Mouse (Mus musculus) heart, embryonic 11.5 days (tissue): ENCODE measurements around the gene Papln. TPM values are rescaled to one million over a fixed set of nuclear protein-coding genes. Genes with fewer than 3 reads are reported as not detected.

ENCODE experiments used
- ATAC-seq: fragments of 200-750 bp; cut with Nextera tagmentation; replicated peaks from 2 replicates; pipeline ENCODE4 v1.8.0; 2017; ENCODE audit warnings: moderate library complexity; ENCODE audit not compliant: insufficient number of reproducible peaks, low FRiP score, low TSS enrichment
- H3K27ac ChIP-seq: fragments of 300-500 bp; sonication (generic); 2 replicates; pipeline ENCODE4 v1.5.1; 2014; ENCODE audit warnings: mild to moderate bottlenecking, low read depth, low read length
- H3K27me3 ChIP-seq: fragments of 300-500 bp; sonication (generic); 2 replicates; pipeline ENCODE4 v1.6.1; 2014; ENCODE audit warnings: mild to moderate bottlenecking, low read length, mixed read lengths; ENCODE audit not compliant: control insufficient read depth, insufficient read depth
- H3K36me3 ChIP-seq: fragments of 300-500 bp; sonication (generic); 2 replicates; pipeline ENCODE4 v1.6.1; 2014; ENCODE audit warnings: mild to moderate bottlenecking, low read length, moderate library complexity, mixed read lengths; ENCODE audit not compliant: control insufficient read depth, insufficient read depth
- H3K4me1 ChIP-seq: fragments of 300-500 bp; sonication (generic); 2 replicates; pipeline ENCODE4 v1.6.1; 2014; ENCODE audit warnings: low read length; ENCODE audit not compliant: control insufficient read depth, insufficient read depth
- H3K4me2 ChIP-seq: fragments of 300-500 bp; sonication (generic); 2 replicates; pipeline ENCODE4 v1.6.1; 2014; ENCODE audit warnings: mild to moderate bottlenecking, moderate library complexity
- H3K4me3 ChIP-seq: fragments of 300-500 bp; sonication (generic); 2 replicates; pipeline ENCODE4 v1.5.1; 2014; ENCODE audit warnings: low read depth, low read length
- H3K9ac ChIP-seq: fragments of 300-500 bp; sonication (generic); 2 replicates; pipeline ENCODE4 v1.6.1; 2014; ENCODE audit warnings: mild to moderate bottlenecking, low read depth, low read length, moderate library complexity
- H3K9me3 ChIP-seq: fragments of 300-500 bp; sonication (generic); replicated peaks from 2 replicates; pipeline ENCODE4 v1.6.1; 2016; ENCODE audit warnings: low read length; ENCODE audit not compliant: control insufficient read depth
- WGBS: fragments of 180-500 bp; shearing (Covaris S2); extraction: QIAGEN DNeasy Blood & Tissue Kit; methylation state at CpG from one replicate; pipeline ENCODE4 v1.1.7; 2014; ENCODE audit not compliant: insufficient replicate concordance; 5-methylcytosine and 5-hydroxymethylcytosine counted together
- polyA plus RNA-seq: library from polyadenylated mRNA; unstranded; fragments of >200 nt; fragmentation: Nextera tagmentation; extraction: Ambion mirVana; gene quantifications from 2 replicates; pipeline ENCODE4 v1.2.1, GENCODE M21; 2014

Papln gene
- polyA plus RNA-seq, 1 experiment from 2014 or later, result 0.10 TPM

- Histone ChIP-seq H3K9me3 (no peaks in the 10 kb centered on the region), H3K36me3 (no peaks in the 10 kb centered on the region)
- ATAC-seq, result no peak
Observed at GRCm38 (mm10) chr12:83760201-83760600, 3.2 kb upstream of the Papln start.

GRCm38 (mm10) chr12:83762706-83763105 is 728 bp upstream of the Papln start:
- Histone ChIP-seq H3K9me3 (no peaks in the 10 kb centered on the region), H3K27me3 (peaks cover 8% of the 10 kb centered on the region), H3K9ac (no peak overlapping the region), H3K4me3 (no peak overlapping the region), H3K4me2 (no peak overlapping the region), H3K36me3 (no peaks in the 10 kb centered on the region), H3K4me1 (peaks cover 16% of the 10 kb centered on the region), H3K27ac (no peak overlapping the region)
- WGBS, result 45% methylated on average over 4 of the region's 4 CpGs
- no peak for ATAC-seq

More at GRCm38 (mm10) chr12:83760201-83760600, 3.2 kb upstream of the Papln start:
- 80% methylated on average over 2 of the region's 2 CpGs for WGBS
- H3K4me1 ChIP-seq, result peaks cover 16% of the 10 kb centered on the region
- H3K4me3 ChIP-seq, result no peak overlapping the region
- H3K4me2 ChIP-seq, result no peak overlapping the region
- no peak overlapping the region for H3K27ac ChIP-seq
- peaks cover 5% of the 10 kb centered on the region; the same call in 1 of the 2 replicates for H3K27me3 ChIP-seq
- no peak overlapping the region for H3K9ac ChIP-seq

- H3K9ac ChIP-seq, result peak overlapping the region; percentile 60; the same call in 1 of the 2 replicates
- H3K9me3 ChIP-seq, result no peaks in the 10 kb centered on the region
- H3K27me3 ChIP-seq, result peaks cover 8% of the 10 kb centered on the region
- H3K27ac ChIP-seq, result no peak overlapping the region
- no peak for ATAC-seq
- peak overlapping the region; percentile 43 for H3K4me3 ChIP-seq
- 4% methylated on average over 14 of the region's 14 CpGs for WGBS
- H3K36me3 ChIP-seq, result no peaks in the 10 kb centered on the region
- H3K4me2 ChIP-seq, result peak overlapping the region; percentile 85
- peaks cover 16% of the 10 kb centered on the region for H3K4me1 ChIP-seq
Observed at GRCm38 (mm10) chr12:83764044-83764365, 571 bp downstream of the Papln start.

- H3K27ac ChIP-seq, result no peak overlapping the region
- no peak overlapping the region for H3K9ac ChIP-seq
- H3K4me1 ChIP-seq, result peaks cover 16% of the 10 kb centered on the region
- no peaks in the 10 kb centered on the region for H3K36me3 ChIP-seq
- peak overlapping the region; percentile 85; the same call in 1 of the 2 replicates for H3K4me2 ChIP-seq
- WGBS, result 76% methylated on average over 10 of the region's 10 CpGs
- ATAC-seq, result no peak
- no peak overlapping the region for H3K4me3 ChIP-seq
- H3K9me3 ChIP-seq, result no peaks in the 10 kb centered on the region
- H3K27me3 ChIP-seq, result peaks cover 8% of the 10 kb centered on the region
Observed at GRCm38 (mm10) chr12:83764519-83764918, 1.1 kb downstream of the Papln start.

GRCm38 (mm10) chr12:83765965-83766603 is 2.6 kb downstream of the Papln start:
- Histone ChIP-seq H3K27me3 (peaks cover 10% of the 10 kb centered on the region), H3K4me3 (no peak overlapping the region), H3K36me3 (no peaks in the 10 kb centered on the region), H3K27ac (no peak overlapping the region), H3K9me3 (no peaks in the 10 kb centered on the region), H3K4me1 (peaks cover 23% of the 10 kb centered on the region), H3K9ac (no peak overlapping the region), H3K4me2 (no peak overlapping the region)
- no peak for ATAC-seq
- WGBS, result 68% methylated on average over 13 of the region's 13 CpGs

GRCm38 (mm10) chr12:83767833-83768232 is 4.4 kb downstream of the Papln start:
- no peak for ATAC-seq
- no peak overlapping the region for H3K9ac ChIP-seq
- H3K4me2 ChIP-seq, result no peak overlapping the region
- H3K27me3 ChIP-seq, result peaks cover 15% of the 10 kb centered on the region
- peaks cover 21% of the 10 kb centered on the region for H3K4me1 ChIP-seq
- H3K27ac ChIP-seq, result no peak overlapping the region
- no peaks in the 10 kb centered on the region for H3K36me3 ChIP-seq
- 71% methylated on average over 9 of the region's 9 CpGs for WGBS
- H3K4me3 ChIP-seq, result no peak overlapping the region
- H3K9me3 ChIP-seq, result no peaks in the 10 kb centered on the region

- H3K4me3 ChIP-seq, result no peak overlapping the region
- no peaks in the 10 kb centered on the region for H3K36me3 ChIP-seq
- no peak overlapping the region for H3K4me2 ChIP-seq
- H3K9me3 ChIP-seq, result no peaks in the 10 kb centered on the region
- peaks cover 15% of the 10 kb centered on the region for H3K27me3 ChIP-seq
- WGBS, result 73% methylated on average over 14 of the region's 14 CpGs
- H3K9ac ChIP-seq, result no peak overlapping the region
- no peak for ATAC-seq
- H3K4me1 ChIP-seq, result peaks cover 19% of the 10 kb centered on the region
- no peak overlapping the region for H3K27ac ChIP-seq
Observed at GRCm38 (mm10) chr12:83768235-83768899, 4.9 kb downstream of the Papln start.

GRCm38 (mm10) chr12:83770418-83771256 is 7.2 kb downstream of the Papln start:
- peak overlapping the region; percentile 32 for H3K4me3 ChIP-seq
- H3K27me3 ChIP-seq, result peaks cover 9% of the 10 kb centered on the region
- ATAC-seq, result peak; percentile 32; the same call in 1 of the 2 replicates

More at GRCm38 (mm10) chr12:83770418-83771256, 7.2 kb downstream of the Papln start:
- Histone ChIP-seq H3K9me3 (no peaks in the 10 kb centered on the region), H3K27ac (no peak overlapping the region), H3K36me3 (no peaks in the 10 kb centered on the region), H3K9ac (0 out of 2 replicates have a peak overlapping the region, but pooled peaks have one; percentile 39), H3K4me2 (peak overlapping the region; percentile 66), H3K4me1 (peaks cover 7% of the 10 kb centered on the region)
- 7% methylated on average over 25 of the region's 25 CpGs for WGBS
